Mouse (Mus musculus) embryo, embryonic 10.5 days (tissue): ENCODE data around the gene Ptpn7.
"Not testable (repeated sequence)": the region's sequence is repeated elsewhere in the genome, so short reads cannot be mapped to it uniquely, and the experiment has no call there.

Experiments
- DNase-seq: peaks from one replicate; pipeline ENCODE4 v3.0.0-alpha.2; 2015; ENCODE audit warnings: low spot score

Gene Ptpn7

GRCm38 (mm10) chr1:135132473-135132872 is at the start of gene Ptpn7:
TSS of gene Ptpn7 (plus strand) at chr1:135132700.
- DNase-seq, result no peak

DNA sequence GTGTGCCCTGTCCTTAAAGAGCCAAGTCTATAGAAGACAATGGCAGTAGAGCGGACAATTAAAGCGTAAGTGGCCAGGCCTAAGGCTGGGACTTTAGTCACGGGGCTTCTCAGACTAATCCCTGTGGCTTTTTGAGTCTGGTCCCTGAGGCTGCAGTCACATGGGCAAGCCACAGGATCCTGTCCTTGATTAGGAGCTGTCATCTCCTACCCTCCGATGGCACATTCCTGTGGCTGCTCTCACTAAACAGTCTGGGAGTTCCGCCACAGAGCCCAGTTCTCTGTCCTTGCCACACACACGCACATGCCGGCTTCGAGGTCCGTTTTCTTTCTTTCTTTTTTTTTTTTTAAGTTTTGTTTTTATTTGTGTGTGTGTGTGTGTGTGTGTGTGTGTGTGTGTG is 49.0 kb upstream of the Ptpn7 start:
- peak; percentile 22 for DNase-seq

GRCm38 (mm10) chr1:135085296-135085871 is 47.1 kb upstream of the Ptpn7 start:
- no peak for DNase-seq

DNA sequence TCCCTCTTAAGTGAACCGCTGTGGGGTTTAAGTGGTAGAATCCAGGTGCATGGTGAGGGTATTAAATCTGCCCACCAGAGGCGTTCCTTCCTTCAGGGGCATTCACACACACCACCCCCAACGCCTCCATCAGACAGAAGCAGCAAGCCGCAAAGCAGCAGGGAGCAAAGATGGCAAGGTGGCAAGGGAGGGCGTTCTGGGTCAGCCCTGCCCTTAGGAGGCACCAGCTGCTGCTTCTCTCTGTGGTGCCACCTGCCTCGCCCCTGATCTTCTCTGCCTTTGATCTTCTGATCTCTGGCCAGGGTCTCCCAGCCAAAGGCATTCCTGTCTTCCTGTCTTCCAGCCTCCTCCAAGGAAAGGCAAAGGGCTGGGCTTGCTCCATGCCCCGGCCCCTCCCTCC is 46.5 kb upstream of the Ptpn7 start:
- DNase-seq, result no peak

GRCm38 (mm10) chr1:135087414-135087813 is 45.1 kb upstream of the Ptpn7 start:
- no peak for DNase-seq

- no peak for DNase-seq
These were observed 42.9 kb upstream of the Ptpn7 start for GRCm38 (mm10) chr1:135089626-135090025.

GRCm38 (mm10) chr1:135090914-135091313 is 41.6 kb upstream of the Ptpn7 start:
- no peak for DNase-seq

- DNase-seq, result no peak
These were observed 37.8 kb upstream of the Ptpn7 start for GRCm38 (mm10) chr1:135094723-135095122.

- DNase-seq, result no peak
These were observed 37.3 kb upstream of the Ptpn7 start for GRCm38 (mm10) chr1:135095189-135095588.

DNA sequence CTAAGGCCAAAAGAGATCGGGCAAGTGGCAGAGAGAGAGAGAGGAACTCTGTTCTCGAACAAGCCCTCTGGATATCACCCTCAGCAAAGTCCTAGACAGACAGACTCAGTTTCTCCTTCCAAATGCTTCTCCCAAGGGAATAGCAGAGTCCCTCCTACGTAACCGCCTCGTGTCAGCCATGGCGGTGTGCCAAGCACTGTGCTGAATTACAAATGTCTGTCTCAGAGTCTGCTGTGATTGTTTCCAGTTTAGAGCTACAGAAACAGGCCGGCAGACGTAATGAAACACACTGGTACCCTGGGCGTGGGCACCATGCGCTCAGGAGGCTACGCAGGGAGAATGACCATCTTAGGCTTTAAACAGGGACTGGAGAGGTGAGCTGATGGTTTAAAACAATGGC is 36.2 kb upstream of the Ptpn7 start:
- no peak for DNase-seq

- no peak for DNase-seq
These were observed 35.1 kb upstream of the Ptpn7 start for GRCm38 (mm10) chr1:135097441-135097840.

DNA sequence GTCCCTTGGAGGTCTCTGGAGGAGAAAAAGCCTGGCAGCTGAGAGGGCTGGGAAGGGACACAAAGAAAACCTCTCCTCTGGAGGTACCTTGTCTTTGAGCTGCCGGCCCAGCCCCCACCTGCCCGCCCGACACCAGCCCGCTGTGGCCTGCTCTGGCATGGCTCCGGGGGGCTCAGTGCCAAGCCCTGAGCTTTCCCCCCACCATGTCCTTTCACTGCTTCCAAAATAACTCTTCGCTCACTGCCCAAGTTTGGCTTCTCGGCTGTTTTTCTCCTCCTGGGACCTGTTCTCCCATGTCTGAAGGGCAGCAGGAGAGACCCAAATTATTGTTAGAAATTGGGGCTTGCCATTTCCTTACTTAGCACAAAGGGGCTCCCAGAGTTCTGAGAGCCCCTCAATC is 34.1 kb upstream of the Ptpn7 start:
- DNase-seq, result no peak

DNA sequence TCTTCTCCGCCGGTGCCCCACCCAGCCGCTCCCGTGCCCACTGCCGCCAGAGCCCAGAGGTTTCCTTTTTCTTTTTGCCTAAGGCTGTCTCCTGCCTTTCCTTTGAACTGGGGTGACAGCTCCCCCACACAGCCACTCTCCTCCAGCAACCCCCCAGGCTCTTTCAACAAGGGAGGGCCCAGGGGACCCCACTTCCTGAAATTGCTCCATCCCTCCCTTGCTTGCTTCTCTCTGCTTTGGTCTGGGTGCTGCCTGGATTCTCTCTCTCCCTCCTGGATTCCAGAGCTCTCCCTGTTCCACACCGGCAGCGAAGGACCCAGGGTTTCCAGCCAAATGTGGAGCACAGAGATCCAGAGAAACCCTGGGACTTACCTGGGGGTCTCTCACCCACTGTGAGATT is 32.1 kb upstream of the Ptpn7 start:
- no peak for DNase-seq

GRCm38 (mm10) chr1:135105124-135105523 is 27.4 kb upstream of the Ptpn7 start, which contains the start of gene Lgr6:
TSS of gene Lgr6 (minus strand) at chr1:135105276.
- DNase-seq, result no peak

DNA sequence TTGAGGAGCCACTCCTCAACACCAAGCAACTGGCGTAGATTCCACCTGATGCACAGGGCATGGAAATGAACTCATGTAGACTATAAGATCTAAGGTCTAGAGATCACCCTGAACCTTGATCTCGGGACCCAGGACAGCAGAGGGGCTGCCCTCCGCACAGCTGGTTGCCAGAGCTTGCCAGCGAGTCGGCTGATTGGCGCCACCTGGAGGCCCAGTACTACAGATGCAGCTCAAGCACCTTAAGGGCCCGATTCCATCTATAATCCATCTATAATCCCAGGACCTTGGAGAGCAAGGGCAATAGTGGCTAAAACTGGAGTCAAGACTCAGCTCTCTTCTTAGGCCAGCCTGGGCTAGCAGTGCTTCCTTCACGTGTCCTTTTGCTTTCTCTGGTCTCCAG is 26.5 kb upstream of the Ptpn7 start:
- DNase-seq, result peak; percentile 82

- DNase-seq, result peak; percentile 75
These were observed 23.9 kb upstream of the Ptpn7 start for GRCm38 (mm10) chr1:135108611-135109010.

DNA sequence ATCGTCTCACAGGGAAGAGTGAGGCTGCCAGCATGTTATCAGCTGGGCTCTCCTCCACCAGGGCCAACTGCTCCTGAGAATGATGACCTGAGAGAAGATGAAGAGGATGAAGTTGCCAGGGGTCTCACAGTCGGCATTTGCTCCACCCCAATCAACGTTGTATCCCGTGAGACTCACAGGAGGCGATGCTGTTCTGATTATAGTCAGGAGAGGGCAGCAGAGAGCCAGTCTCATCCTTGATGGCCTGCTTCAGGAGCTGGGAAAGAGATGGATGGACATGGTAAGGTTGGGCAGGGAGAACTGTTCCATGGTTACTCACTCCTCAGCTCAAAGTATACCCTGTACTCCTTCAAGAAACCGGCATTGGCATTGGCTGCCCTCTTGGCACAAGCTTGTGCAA is 22.4 kb upstream of the Ptpn7 start:
- DNase-seq, result peak; percentile 90

DNA sequence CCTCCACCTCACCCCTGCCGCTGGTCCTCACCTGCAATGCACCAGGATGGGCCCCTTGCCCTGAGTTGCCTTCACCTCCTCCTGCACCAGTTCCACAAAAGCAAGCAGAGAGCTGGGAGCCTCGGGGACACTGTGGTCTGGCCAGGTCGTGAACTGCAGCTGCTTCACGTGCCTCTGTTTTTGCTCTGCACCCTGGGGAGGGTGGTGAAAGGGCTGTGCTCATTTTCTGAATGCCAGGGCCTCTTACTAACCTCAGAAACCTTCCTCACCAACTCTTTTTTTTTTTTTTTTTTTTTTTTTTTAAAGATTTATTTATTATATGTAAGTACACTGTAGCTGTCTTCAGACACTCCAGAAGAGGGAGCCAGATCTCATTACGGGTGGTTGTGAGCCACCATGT is 21.2 kb upstream of the Ptpn7 start:
- not testable (repeated sequence) for DNase-seq

GRCm38 (mm10) chr1:135112661-135113060 is 19.8 kb upstream of the Ptpn7 start:
- DNase-seq, result peak; percentile 68

DNA sequence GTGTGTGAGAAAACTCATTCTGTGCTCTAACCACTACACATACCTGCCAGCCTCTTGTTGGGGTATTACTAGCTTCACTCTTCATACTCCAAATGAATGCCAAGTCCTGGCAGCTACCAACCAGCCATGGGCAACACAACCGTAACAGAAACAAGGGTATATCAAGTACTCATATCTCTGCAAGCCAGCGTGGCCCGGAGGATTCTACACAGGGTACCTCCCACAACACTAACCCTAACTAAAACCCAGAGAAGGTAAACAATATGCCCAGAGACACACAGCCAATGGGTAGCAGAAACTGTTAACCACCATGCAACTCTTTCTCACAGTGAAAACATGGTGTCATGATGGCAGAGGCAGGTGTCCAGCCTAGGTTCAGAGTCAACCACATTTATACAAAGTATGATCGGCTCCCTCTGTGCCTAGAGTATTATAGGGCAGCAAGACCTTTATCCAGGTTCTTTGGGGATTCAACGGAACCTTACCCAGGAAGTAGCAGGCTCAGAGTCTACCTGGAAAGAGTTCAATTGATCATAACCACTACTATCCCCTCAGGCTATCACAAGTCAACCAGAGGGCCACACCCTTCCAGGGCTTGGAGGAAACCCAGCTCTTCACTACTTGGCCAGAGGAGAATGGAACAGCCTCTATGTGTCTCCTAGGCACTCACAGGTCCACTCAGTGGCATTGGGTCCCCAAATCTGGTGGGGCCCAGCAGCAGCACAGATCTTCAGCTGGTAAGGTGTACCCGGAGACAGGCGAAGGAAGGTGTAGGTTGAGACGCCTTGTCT is 7.7 kb upstream of the Ptpn7 start:
- no peak for DNase-seq

DNA sequence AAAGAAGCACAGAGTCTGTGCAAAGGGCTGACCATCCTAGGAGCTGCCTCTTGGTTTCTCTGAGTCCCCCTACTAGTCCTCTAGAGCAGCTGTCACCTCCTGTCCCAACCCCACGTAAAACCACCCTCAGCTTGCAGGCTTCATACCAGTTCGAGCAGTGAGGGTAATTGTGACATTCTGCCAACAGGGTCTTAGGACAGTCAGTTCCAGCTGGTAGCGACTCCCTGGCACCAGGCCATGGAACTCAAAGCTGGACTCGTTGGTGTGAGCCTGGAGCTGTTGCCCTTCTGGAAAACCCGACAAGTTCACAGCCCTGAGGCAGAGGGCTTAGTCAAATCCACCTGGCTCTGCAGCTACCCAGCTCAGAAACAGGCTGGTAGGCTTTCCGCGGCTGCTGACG is 6.5 kb upstream of the Ptpn7 start:
- DNase-seq, result no peak

- no peak for DNase-seq
These were observed 6.0 kb upstream of the Ptpn7 start for GRCm38 (mm10) chr1:135126443-135127027.

GRCm38 (mm10) chr1:135128011-135128441 is 4.5 kb upstream of the Ptpn7 start:
- DNase-seq, result no peak
